In the genomic region with DNA sequence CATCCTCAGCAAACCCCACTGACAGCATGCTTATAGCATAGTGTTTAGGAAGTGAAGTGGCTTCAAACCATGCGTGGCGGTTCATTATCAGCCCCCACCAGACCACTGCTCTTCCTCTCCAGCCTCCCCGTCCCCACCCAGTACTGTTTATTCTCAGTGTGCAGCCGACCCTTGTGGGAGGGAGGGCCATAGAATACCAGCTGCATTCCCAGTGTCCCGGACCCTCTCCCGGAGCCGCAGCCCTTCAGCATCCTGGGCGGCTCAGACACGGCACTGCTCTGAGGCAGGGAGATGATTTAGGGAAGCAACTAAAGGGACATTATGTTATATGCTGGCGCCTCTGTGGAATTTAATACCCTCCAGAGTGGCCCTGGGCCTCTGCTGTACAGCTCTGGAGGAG, we compare ENCODE assay signal across 12 mouse cellular contexts. TPM values are rescaled to one million over a fixed set of nuclear protein-coding genes. Genes with fewer than 3 reads are reported as not detected.
DNase-seq lines count a peak whose midpoint lies in the region; ATAC-seq lines count a peak whose summit lies in the region.
"Had no signal": no experiment of that assay in that cellular context is flagged by ENCODE, and none has a peak within 500 bp of the region (broad histone marks: within the 10 kb centered on the region; RNA-seq: fewer than 3 reads in every experiment).

No protein-coding gene starts in this region.

- DNase-seq in heart, adult 8-10 months (ENCODE audit: low spot score): no peak
- peak; percentile 82 for DNase-seq in midbrain, embryonic 11.5 days (ENCODE audit: low spot score, missing footprints)
- no peak for DNase-seq in liver, embryonic 11.5 days (ENCODE audit: low spot score)
- no peak for DNase-seq in layer of hippocampus, postnatal 14 days (ENCODE audit: low spot score in 2 of 2)
- DNase-seq: cerebellum, postnatal 10 days; heart, adult 2 months; kidney, postnatal 36 days had no signal

- H3K27ac ChIP-seq in heart, embryonic 15.5 days: no peak overlapping the region
- H3K27ac ChIP-seq in midbrain, embryonic 11.5 days (ENCODE audit: low read depth, low read length): no peak overlapping the region
- no peak overlapping the region for H3K27ac ChIP-seq in midbrain, embryonic 16.5 days (ENCODE audit: low read length)
- no peak overlapping the region for H3K27ac ChIP-seq in liver, embryonic 11.5 days (ENCODE audit: low read depth, low read length)
- peak overlapping the region; percentile 81 for H3K27ac ChIP-seq in neural tube, embryonic 14.5 days (ENCODE audit: low read depth, low read length)
- H3K27ac ChIP-seq in forebrain, embryonic 16.5 days (ENCODE audit: low read length): no peak overlapping the region
- H3K27ac ChIP-seq: heart, adult 2 months had no signal

- no peak overlapping the region for H3K4me2 ChIP-seq in heart, embryonic 15.5 days
- H3K4me2 ChIP-seq in midbrain, embryonic 11.5 days: no peak overlapping the region
- H3K4me2 ChIP-seq in midbrain, embryonic 16.5 days (ENCODE audit: low read length): no peak overlapping the region
- peak overlapping the region; percentile 29 for H3K4me2 ChIP-seq in liver, embryonic 11.5 days
- 0 out of 2 replicates have a peak overlapping the region, but pooled peaks have one; percentile 16 for H3K4me2 ChIP-seq in neural tube, embryonic 14.5 days (ENCODE audit: low read depth, low read length)
- H3K4me2 ChIP-seq in forebrain, embryonic 16.5 days (ENCODE audit: low read length): no peak overlapping the region

- peaks cover 25% of the 10 kb centered on the region for H3K4me1 ChIP-seq in heart, embryonic 15.5 days (replicated peaks)
- no peaks in the 10 kb centered on the region for H3K4me1 ChIP-seq in midbrain, embryonic 11.5 days (ENCODE audit: control insufficient read depth, insufficient read depth, low read length)
- H3K4me1 ChIP-seq in midbrain, embryonic 16.5 days (ENCODE audit: control insufficient read depth, insufficient read depth, low read length): peaks cover 18% of the 10 kb centered on the region
- H3K4me1 ChIP-seq in liver, embryonic 11.5 days (replicated peaks; ENCODE audit: control insufficient read depth, insufficient read depth, low read length): peaks cover 12% of the 10 kb centered on the region; the same call in 1 of the 2 replicates
- peaks cover 41% of the 10 kb centered on the region for H3K4me1 ChIP-seq in neural tube, embryonic 14.5 days (ENCODE audit: control insufficient read depth, insufficient read depth, low read length)
- H3K4me1 ChIP-seq in forebrain, embryonic 16.5 days (replicated peaks; ENCODE audit: control insufficient read depth, insufficient read depth, low read length): peaks cover 26% of the 10 kb centered on the region

- no peaks in the 10 kb centered on the region for H3K36me3 ChIP-seq in heart, embryonic 15.5 days
- H3K36me3 ChIP-seq in midbrain, embryonic 11.5 days (ENCODE audit: control insufficient read depth, insufficient read depth, low read length): no peaks in the 10 kb centered on the region
- H3K36me3 ChIP-seq in midbrain, embryonic 16.5 days (ENCODE audit: control insufficient read depth, insufficient read depth, low read length): no peaks in the 10 kb centered on the region
- H3K36me3 ChIP-seq in liver, embryonic 11.5 days (ENCODE audit: control insufficient read depth, insufficient read depth, low read length): no peaks in the 10 kb centered on the region
- no peaks in the 10 kb centered on the region for H3K36me3 ChIP-seq in neural tube, embryonic 14.5 days (ENCODE audit: control insufficient read depth, insufficient read depth, low read length)
- no peaks in the 10 kb centered on the region for H3K36me3 ChIP-seq in forebrain, embryonic 16.5 days (ENCODE audit: control insufficient read depth, insufficient read depth)

- H3K9me3 ChIP-seq in heart, embryonic 15.5 days (replicated peaks): no peaks in the 10 kb centered on the region
- no peaks in the 10 kb centered on the region for H3K9me3 ChIP-seq in midbrain, embryonic 11.5 days (ENCODE audit: control insufficient read depth, low read length)
- no peaks in the 10 kb centered on the region for H3K9me3 ChIP-seq in midbrain, embryonic 16.5 days (replicated peaks; ENCODE audit: control insufficient read depth, low read length, poor library complexity, severe bottlenecking)
- H3K9me3 ChIP-seq in liver, embryonic 11.5 days (ENCODE audit: control insufficient read depth, low read length): no peaks in the 10 kb centered on the region
- no peaks in the 10 kb centered on the region for H3K9me3 ChIP-seq in neural tube, embryonic 14.5 days (ENCODE audit: control insufficient read depth, low read length)
- H3K9me3 ChIP-seq in forebrain, embryonic 16.5 days (ENCODE audit: control insufficient read depth, low read length): no peaks in the 10 kb centered on the region

- H3K4me3 ChIP-seq in heart, embryonic 15.5 days: no peak overlapping the region
- H3K4me3 ChIP-seq in midbrain, embryonic 11.5 days (ENCODE audit: low read depth, low read length): no peak overlapping the region
- no peak overlapping the region for H3K4me3 ChIP-seq in midbrain, embryonic 16.5 days (ENCODE audit: low read depth, low read length)
- H3K4me3 ChIP-seq in liver, embryonic 11.5 days (ENCODE audit: low read depth, low read length): no peak overlapping the region
- no peak overlapping the region for H3K4me3 ChIP-seq in neural tube, embryonic 14.5 days (ENCODE audit: low read depth, low read length)
- H3K4me3 ChIP-seq in forebrain, embryonic 16.5 days (replicated peaks; ENCODE audit: low read length): no peak overlapping the region
- H3K4me3 ChIP-seq: heart, adult 2 months had no signal

- no peak overlapping the region for H3K9ac ChIP-seq in heart, embryonic 15.5 days
- H3K9ac ChIP-seq in midbrain, embryonic 11.5 days (ENCODE audit: low read length): no peak overlapping the region
- no peak overlapping the region for H3K9ac ChIP-seq in midbrain, embryonic 16.5 days (ENCODE audit: low read depth, low read length)
- no peak overlapping the region for H3K9ac ChIP-seq in liver, embryonic 11.5 days (ENCODE audit: low read depth, low read length)
- H3K9ac ChIP-seq in neural tube, embryonic 14.5 days (replicated peaks; ENCODE audit: low read depth, low read length): peak overlapping the region; percentile 32
- H3K9ac ChIP-seq in forebrain, embryonic 16.5 days (replicated peaks; ENCODE audit: low read depth, low read length): no peak overlapping the region

- 30% methylated on average over 10 of the region's 10 CpGs for WGBS in heart, embryonic 15.5 days
- WGBS in midbrain, embryonic 11.5 days: 39% methylated on average over 10 of the region's 10 CpGs
- 38% methylated on average over 10 of the region's 10 CpGs for WGBS in midbrain, embryonic 16.5 days
- 20% methylated on average over 10 of the region's 10 CpGs for WGBS in liver, embryonic 11.5 days
- WGBS in neural tube, embryonic 14.5 days: 5% methylated on average over 10 of the region's 10 CpGs
- 63% methylated on average over 10 of the region's 10 CpGs for WGBS in forebrain, embryonic 16.5 days

- peak; percentile 12; the same call in 1 of the 2 replicates for ATAC-seq in heart, embryonic 15.5 days (replicated peaks; ENCODE audit: insufficient number of reproducible peaks, insufficient read depth, low FRiP score, low read depth)
- ATAC-seq in midbrain, embryonic 11.5 days (ENCODE audit: low FRiP score): no peak
- no peak for ATAC-seq in midbrain, embryonic 16.5 days
- peak; percentile 49 for ATAC-seq in liver, embryonic 11.5 days (replicated peaks; ENCODE audit: low FRiP score)
- no peak for ATAC-seq in neural tube, embryonic 14.5 days (ENCODE audit: low read depth)
- no peak for ATAC-seq in forebrain, embryonic 16.5 days
- ATAC-seq: CD4-positive, CD25-positive, alpha-beta regulatory T cell, adult 4 months had no signal

- H3K27me3 ChIP-seq in heart, embryonic 15.5 days: no peaks in the 10 kb centered on the region
- no peaks in the 10 kb centered on the region for H3K27me3 ChIP-seq in midbrain, embryonic 11.5 days (ENCODE audit: control insufficient read depth, insufficient read depth, low read length)
- H3K27me3 ChIP-seq in midbrain, embryonic 16.5 days (ENCODE audit: control insufficient read depth, insufficient read depth, low read depth, low read length): no peaks in the 10 kb centered on the region
- H3K27me3 ChIP-seq in liver, embryonic 11.5 days (replicated peaks; ENCODE audit: control insufficient read depth, insufficient read depth, low read length): no peaks in the 10 kb centered on the region; the same call in 1 of the 2 replicates
- no peaks in the 10 kb centered on the region for H3K27me3 ChIP-seq in neural tube, embryonic 14.5 days (ENCODE audit: control insufficient read depth, insufficient read depth, low read length)
- no peaks in the 10 kb centered on the region for H3K27me3 ChIP-seq in forebrain, embryonic 16.5 days (replicated peaks; ENCODE audit: control insufficient read depth, insufficient read depth, low read length)

RNA-seq across cellular contexts. Expression of a gene that starts 55.3 kb away (rescaled TPM):
- 4.1 and 8.0 TPM in 2 replicates for polyA plus RNA-seq in heart, embryonic 15.5 days (2015; fragmentation: Nextera tagmentation; extraction: Ambion mirVana)
- total RNA-seq in heart, adult 8-10 months (2022): under 1 TPM; 0.12 to 0.57 (median 0.28) TPM
- 22.4 and 23.0 TPM in 2 replicates for polyA plus RNA-seq in midbrain, embryonic 11.5 days (2014; fragmentation: Nextera tagmentation; extraction: Ambion mirVana)
- polyA plus RNA-seq in midbrain, embryonic 16.5 days (2015; fragmentation: Nextera tagmentation; extraction: Ambion mirVana): 86.7 and 89.4 TPM in 2 replicates
- 4.6 TPM in 2 replicates for polyA plus RNA-seq in liver, embryonic 11.5 days (2014; fragmentation: Nextera tagmentation; extraction: Ambion mirVana)
- polyA plus RNA-seq in neural tube, embryonic 14.5 days (2014; fragmentation: Nextera tagmentation; extraction: Ambion mirVana): 88.5 and 98.3 TPM in 2 replicates
- 100 to 1,000 TPM; 128 to 131 TPM for total RNA-seq in layer of hippocampus, postnatal 14 days (2021)
- 34.2 and 46.7 TPM in 2 replicates for polyA plus RNA-seq in forebrain, embryonic 16.5 days (2015; fragmentation: Nextera tagmentation; extraction: Ambion mirVana)

Comparison
In these comparisons a context has a peak if more than half of its experiments do, and no peak if none do; other contexts are left out.
1. ATAC-seq: peak in heart, embryonic 15.5 days (single experiment) and liver, embryonic 11.5 days (single experiment); none in midbrain, embryonic 11.5 days (single experiment), midbrain, embryonic 16.5 days (single experiment), neural tube, embryonic 14.5 days (single experiment) and forebrain, embryonic 16.5 days (single experiment).
2. H3K4me2 ChIP-seq: peak in liver, embryonic 11.5 days (single experiment) and neural tube, embryonic 14.5 days (single experiment); none in heart, embryonic 15.5 days (single experiment), midbrain, embryonic 11.5 days (single experiment), midbrain, embryonic 16.5 days (single experiment) and forebrain, embryonic 16.5 days (single experiment).